15 mouse cellular contexts compared by ENCODE assay signal in the genomic region with DNA sequence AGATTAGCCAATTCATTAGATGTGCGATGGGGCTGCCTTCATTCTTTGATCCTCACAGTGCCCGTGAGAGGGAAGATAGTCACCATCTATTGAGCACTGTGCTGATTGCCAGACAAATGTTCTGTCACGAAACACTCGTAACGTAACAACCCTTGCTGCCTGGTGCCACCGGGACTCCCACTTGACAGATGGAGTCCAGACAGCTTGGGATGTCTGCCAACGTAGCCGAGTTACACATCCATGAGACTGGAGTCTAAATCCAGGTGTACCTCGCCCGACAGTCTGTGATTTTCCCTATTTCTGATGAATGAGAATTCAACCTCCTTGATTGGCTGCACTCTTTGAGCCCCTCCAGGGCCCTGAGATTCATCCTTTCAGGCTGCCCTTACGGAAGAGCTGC. TPM values are rescaled to one million over a fixed set of nuclear protein-coding genes. Genes with fewer than 3 reads are reported as not detected.
DNase-seq lines count a peak whose midpoint lies in the region; ATAC-seq and TF ChIP-seq lines count a peak whose summit lies in the region.
"Had no signal": no experiment of that assay in that cellular context is flagged by ENCODE, and none has a peak within 500 bp of the region (broad histone marks: within the 10 kb centered on the region; RNA-seq: fewer than 3 reads in every experiment).

No protein-coding gene starts in this region.

- H3K9me3 ChIP-seq in forebrain, embryonic 14.5 days (replicated peaks; ENCODE audit: control insufficient read depth, low read length): no peaks in the 10 kb centered on the region
- H3K9me3 ChIP-seq in forebrain, embryonic 12.5 days: no peaks in the 10 kb centered on the region
- no peaks in the 10 kb centered on the region for H3K9me3 ChIP-seq in forebrain, postnatal 0 days (ENCODE audit: low read length)

- no peak overlapping the region for H3K4me3 ChIP-seq in forebrain, embryonic 14.5 days (ENCODE audit: low read depth, low read length)
- no peak overlapping the region for H3K4me3 ChIP-seq in forebrain, embryonic 12.5 days (replicated peaks)
- no peak overlapping the region for H3K4me3 ChIP-seq in layer of hippocampus, adult 2 months
- no peak overlapping the region for H3K4me3 ChIP-seq in forebrain, postnatal 0 days (ENCODE audit: low read depth, low read length)

- H3K27ac ChIP-seq in forebrain, embryonic 14.5 days (ENCODE audit: low read depth, low read length): peak overlapping the region; percentile 65
- no peak overlapping the region for H3K27ac ChIP-seq in forebrain, embryonic 12.5 days
- peak overlapping the region; percentile 53 for H3K27ac ChIP-seq in layer of hippocampus, adult 2 months
- no peak overlapping the region for H3K27ac ChIP-seq in forebrain, postnatal 0 days (ENCODE audit: low read depth, low read length)

- H3K9ac ChIP-seq in forebrain, embryonic 14.5 days (ENCODE audit: low read length): no peak overlapping the region
- no peak overlapping the region for H3K9ac ChIP-seq in forebrain, embryonic 12.5 days
- H3K9ac ChIP-seq in forebrain, postnatal 0 days: no peak overlapping the region

- WGBS in forebrain, embryonic 14.5 days: 51% methylated on average over 11 of the region's 11 CpGs
- 86% methylated on average over 11 of the region's 11 CpGs for WGBS in forebrain, embryonic 12.5 days
- WGBS in forebrain, postnatal 0 days: 39% methylated on average over 11 of the region's 11 CpGs

- peak; percentile 85 for DNase-seq in forebrain, embryonic 14.5 days (ENCODE audit: low spot score)
- DNase-seq in layer of hippocampus, adult 2 months (ENCODE audit: low spot score in 2 of 2): peak in 1 of 2 experiments; percentile 52
- no peak for DNase-seq in layer of hippocampus, postnatal 25 days (ENCODE audit: extremely low spot score in 1 of 2, low spot score in 1 of 2)
- peak; percentile 74 to 77 for DNase-seq in cerebellum, adult 18-20 months
- peak; percentile 43 for DNase-seq in forebrain, postnatal 0 days
- no peak for DNase-seq in urinary bladder, postnatal 4 days (ENCODE audit: low spot score in 2 of 2)
- no peak for DNase-seq in adrenal gland, postnatal 10 days
- DNase-seq: adrenal gland, postnatal 25 days; gastrocnemius, postnatal 10 days; heart, postnatal 10 days; kidney, postnatal 14 days; lung, adult 18-20 months had no signal

- no peak overlapping the region for H3K4me2 ChIP-seq in forebrain, embryonic 14.5 days (ENCODE audit: low read length)
- H3K4me2 ChIP-seq in forebrain, embryonic 12.5 days: no peak overlapping the region
- no peak overlapping the region for H3K4me2 ChIP-seq in forebrain, postnatal 0 days (ENCODE audit: low read depth)

- peaks cover 13% of the 10 kb centered on the region for H3K4me1 ChIP-seq in forebrain, embryonic 14.5 days (ENCODE audit: control insufficient read depth, insufficient read depth, low read length)
- H3K4me1 ChIP-seq in forebrain, embryonic 12.5 days: peaks cover 13% of the 10 kb centered on the region
- peaks cover 10% of the 10 kb centered on the region; the same call in 1 of the 2 replicates for H3K4me1 ChIP-seq in forebrain, postnatal 0 days (ENCODE audit: insufficient read depth)

- ATAC-seq in forebrain, embryonic 14.5 days: peak; percentile 21; the same call in 1 of the 2 replicates
- ATAC-seq in forebrain, embryonic 12.5 days (ENCODE audit: low FRiP score): no peak
- ATAC-seq in forebrain, postnatal 0 days: no peak

- no peaks in the 10 kb centered on the region for H3K27me3 ChIP-seq in forebrain, embryonic 14.5 days (replicated peaks; ENCODE audit: control insufficient read depth, insufficient read depth, low read length)
- H3K27me3 ChIP-seq in forebrain, embryonic 12.5 days: no peaks in the 10 kb centered on the region
- H3K27me3 ChIP-seq in forebrain, postnatal 0 days (ENCODE audit: insufficient read depth, low read length): no peaks in the 10 kb centered on the region

- no peak for TF ChIP-seq CTCF in layer of hippocampus, adult 2 months (conservative IDR thresholded peaks at IDR 0.05)
- TF ChIP-seq CTCF in forebrain, postnatal 0 days (IDR thresholded peaks at IDR 0.05; ENCODE audit: low read depth): no peak

- no peaks in the 10 kb centered on the region for H3K36me3 ChIP-seq in forebrain, embryonic 14.5 days (ENCODE audit: control insufficient read depth, insufficient read depth, low read length)
- H3K36me3 ChIP-seq in forebrain, embryonic 12.5 days (replicated peaks): no peaks in the 10 kb centered on the region
- no peaks in the 10 kb centered on the region for H3K36me3 ChIP-seq in forebrain, postnatal 0 days (ENCODE audit: insufficient read depth)

RNA-seq across cellular contexts. Expression of a gene that starts 5.0 kb away (rescaled TPM):
- 13.3 and 13.8 TPM in 2 replicates for polyA plus RNA-seq in forebrain, embryonic 14.5 days (2014; fragmentation: Nextera tagmentation; extraction: Ambion mirVana)
- 10.4 and 11.4 TPM in 2 replicates for polyA plus RNA-seq in forebrain, embryonic 12.5 days (2016; fragmentation: Nextera tagmentation; extraction: Ambion mirVana)
- 10 to 100 TPM; 11.0 to 13.5 TPM for total RNA-seq in layer of hippocampus, adult 2 months (2021)
- 10 to 100 TPM; 11.0 to 11.7 TPM for total RNA-seq in layer of hippocampus, postnatal 25 days (2021)
- 13.8 and 19.4 TPM in 2 replicates for total RNA-seq in forebrain, postnatal 0 days (2014; rRNA removed)
- 10.7 and 14.4 TPM in 2 replicates for polyA plus RNA-seq in forebrain, postnatal 0 days (2015; fragmentation: Nextera tagmentation; extraction: Ambion mirVana)
- 10 to 100 TPM; 13.2 to 14.6 TPM for total RNA-seq in adrenal gland, postnatal 10 days (2021)

RNA-seq across cellular contexts. Expression of a gene that starts 20.2 kb away (rescaled TPM):
- 73.8 and 94.1 TPM in 2 replicates for polyA plus RNA-seq in forebrain, embryonic 14.5 days (2014; fragmentation: Nextera tagmentation; extraction: Ambion mirVana)
- 108 and 118 TPM in 2 replicates for polyA plus RNA-seq in forebrain, embryonic 12.5 days (2016; fragmentation: Nextera tagmentation; extraction: Ambion mirVana)
- total RNA-seq in layer of hippocampus, adult 2 months (2021): 10 to 100 TPM; 35.0 to 36.7 TPM
- 10 to 100 TPM; 36.9 to 38.4 TPM for total RNA-seq in layer of hippocampus, postnatal 25 days (2021)
- total RNA-seq in forebrain, postnatal 0 days (2014; rRNA removed): 127 and 158 TPM in 2 replicates
- 84.6 and 91.7 TPM in 2 replicates for polyA plus RNA-seq in forebrain, postnatal 0 days (2015; fragmentation: Nextera tagmentation; extraction: Ambion mirVana)
- total RNA-seq in adrenal gland, postnatal 10 days (2021): 10 to 100 TPM; 22.8 to 27.6 TPM

RNA-seq across cellular contexts. Expression of a gene that starts 36.9 kb away (rescaled TPM):
- polyA plus RNA-seq in forebrain, embryonic 14.5 days (2014; fragmentation: Nextera tagmentation; extraction: Ambion mirVana): 0.63 and 0.83 TPM in 2 replicates
- polyA plus RNA-seq in forebrain, embryonic 12.5 days (2016; fragmentation: Nextera tagmentation; extraction: Ambion mirVana): 0.50 TPM in 1 of 2 replicates, not detected in the other
- total RNA-seq in layer of hippocampus, adult 2 months (2021): not detected
- 1 to 10 TPM in 1 of 2 experiments, not detected in 1; 1.5 TPM for total RNA-seq in layer of hippocampus, postnatal 25 days (2021)
- 0.23 TPM in 1 of 2 replicates, not detected in the other for total RNA-seq in forebrain, postnatal 0 days (2014; rRNA removed)
- polyA plus RNA-seq in forebrain, postnatal 0 days (2015; fragmentation: Nextera tagmentation; extraction: Ambion mirVana): 1.1 and 1.5 TPM in 2 replicates
- not detected for total RNA-seq in adrenal gland, postnatal 10 days (2021)
- total RNA-seq: adrenal gland, postnatal 25 days; gastrocnemius, postnatal 10 days; heart, postnatal 10 days had no signal
- polyA plus RNA-seq: limb, embryonic 14.5 days; neural tube, embryonic 11.5 days had no signal

RNA-seq across cellular contexts. Expression of a gene that starts 58.3 kb away (rescaled TPM):
- polyA plus RNA-seq in forebrain, embryonic 14.5 days (2014; fragmentation: Nextera tagmentation; extraction: Ambion mirVana): 8.1 and 10.6 TPM in 2 replicates
- polyA plus RNA-seq in forebrain, embryonic 12.5 days (2016; fragmentation: Nextera tagmentation; extraction: Ambion mirVana): 9.0 and 9.7 TPM in 2 replicates
- total RNA-seq in layer of hippocampus, adult 2 months (2021): 10 to 100 TPM; 17.8 to 19.6 TPM
- total RNA-seq in layer of hippocampus, postnatal 25 days (2021): 10 to 100 TPM; 13.8 to 18.4 TPM
- total RNA-seq in forebrain, postnatal 0 days (2014; rRNA removed): 18.0 and 18.1 TPM in 2 replicates
- polyA plus RNA-seq in forebrain, postnatal 0 days (2015; fragmentation: Nextera tagmentation; extraction: Ambion mirVana): 21.2 and 22.2 TPM in 2 replicates
- total RNA-seq in adrenal gland, postnatal 10 days (2021): 10 to 100 TPM; 18.5 to 22.8 TPM

Comparison
In these comparisons a context has a peak if more than half of its experiments do, and no peak if none do; other contexts are left out.
1. H3K27ac ChIP-seq: peak in forebrain, embryonic 14.5 days (single experiment) and layer of hippocampus, adult 2 months (single experiment); none in forebrain, embryonic 12.5 days (single experiment) and forebrain, postnatal 0 days (single experiment).
2. DNase-seq: peak in forebrain, embryonic 14.5 days (single experiment), cerebellum, adult 18-20 months (2 of 2) and forebrain, postnatal 0 days (single experiment); none in layer of hippocampus, postnatal 25 days (0 of 2), urinary bladder, postnatal 4 days (0 of 2) and adrenal gland, postnatal 10 days (single experiment).